Mouse (Mus musculus) megakaryocyte, embryonic 14.5 days (primary cell): Measurements from ENCODE around the gene Gng10.

Experiments
- FLI1 ChIP-seq: IDR thresholded peaks from 2 replicates; pipeline ENCODE4 v1.6.1; 2012; ENCODE audit warnings: low read length, inconsistent platforms, mixed read lengths
- GATA1 ChIP-seq: IDR thresholded peaks from 3 replicates; pipeline ENCODE4 v1.6.1; 2012; ENCODE audit warnings: mixed read lengths, low read length, inconsistent platforms, borderline replicate concordance

- TF ChIP-seq GATA1 (no peak), FLI1 (no peak)
These were observed 31.1 kb upstream of the Gng10 start for GRCm38 (mm10) chr4:59003806-59004200.
